Mouse (Mus musculus): Measurements from ENCODE around the gene Tmbim7. TPM values are rescaled to one million over a fixed set of nuclear protein-coding genes. Genes with fewer than 3 reads are reported as not detected.

Gene Tmbim7
- polyA plus RNA-seq, 1 experiment = not detected

- Histone ChIP-seq H3ac (ENCODE audit: control insufficient read depth, insufficient read length, low read depth) (no peak overlapping the region), H3K4me3 (ENCODE audit: insufficient read depth, poor library complexity, severe bottlenecking) (no peak overlapping the region), H3K79me2 (ENCODE audit: control insufficient read depth, insufficient read depth) (no peaks in the 10 kb centered on the region), H3K79me3 (ENCODE audit: low read depth) (no peaks in the 10 kb centered on the region), H3K36me3 (ENCODE audit: control insufficient read depth, insufficient read depth) (no peaks in the 10 kb centered on the region), H3K27me3 (ENCODE audit: control insufficient read depth, insufficient read depth, insufficient read length) (no peaks in the 10 kb centered on the region)
- no peak for TF ChIP-seq MYOD1 (IDR thresholded peaks at IDR 0.05; ENCODE audit: control insufficient read depth, insufficient read length, low read depth)
- no peak for TF ChIP-seq USF1 (IDR thresholded peaks at IDR 0.05; ENCODE audit: low read depth)
- TF ChIP-seq CTCF (IDR thresholded peaks at IDR 0.05; ENCODE audit: control insufficient read depth, insufficient read depth, insufficient read length) = no peak
- no peak for TF ChIP-seq MAX (IDR thresholded peaks at IDR 0.05)
- TF ChIP-seq CEBPB (IDR thresholded peaks at IDR 0.05; ENCODE audit: low read depth) = no peak
- TF ChIP-seq FOSL1 (IDR thresholded peaks at IDR 0.05; ENCODE audit: insufficient read depth, low read length, poor library complexity, severe bottlenecking) = no peak
- no peak for TF ChIP-seq MYOG (IDR thresholded peaks at IDR 0.05; ENCODE audit: control insufficient read depth, extremely low read depth, insufficient read length)
Measured at GRCm38 (mm10) chr5:3669938-3670554, 19.1 kb downstream of the Tmbim7 start.

- Histone ChIP-seq H3K79me3 (ENCODE audit: low read depth) (no peaks in the 10 kb centered on the region), H3ac (ENCODE audit: control insufficient read depth, insufficient read length, low read depth) (no peak overlapping the region), H3K4me3 (ENCODE audit: insufficient read depth, poor library complexity, severe bottlenecking) (no peak overlapping the region), H3K79me2 (ENCODE audit: control insufficient read depth, insufficient read depth) (no peaks in the 10 kb centered on the region), H3K27me3 (ENCODE audit: control insufficient read depth, insufficient read depth, insufficient read length) (no peaks in the 10 kb centered on the region), H3K36me3 (ENCODE audit: control insufficient read depth, insufficient read depth) (peaks cover 37% of the 10 kb centered on the region)
- TF ChIP-seq USF1 (IDR thresholded peaks at IDR 0.05; ENCODE audit: low read depth) (no peak), MYOD1 (IDR thresholded peaks at IDR 0.05; ENCODE audit: control insufficient read depth, insufficient read length, low read depth) (no peak), FOSL1 (IDR thresholded peaks at IDR 0.05; ENCODE audit: insufficient read depth, low read length, poor library complexity, severe bottlenecking) (no peak), MYOG (IDR thresholded peaks at IDR 0.05; ENCODE audit: control insufficient read depth, extremely low read depth, insufficient read length) (no peak), CEBPB (IDR thresholded peaks at IDR 0.05; ENCODE audit: low read depth) (no peak), CTCF (IDR thresholded peaks at IDR 0.05; ENCODE audit: control insufficient read depth, insufficient read depth, insufficient read length) (no peak), MAX (IDR thresholded peaks at IDR 0.05) (no peak)
Measured at GRCm38 (mm10) chr5:3688298-3688697, 37.3 kb downstream of the Tmbim7 start.

- Histone ChIP-seq H3ac (ENCODE audit: control insufficient read depth, insufficient read length, low read depth) (no peak overlapping the region), H3K79me2 (ENCODE audit: control insufficient read depth, insufficient read depth) (no peaks in the 10 kb centered on the region), H3K79me3 (ENCODE audit: low read depth) (no peaks in the 10 kb centered on the region), H3K4me3 (ENCODE audit: insufficient read depth, poor library complexity, severe bottlenecking) (no peak overlapping the region), H3K27me3 (ENCODE audit: control insufficient read depth, insufficient read depth, insufficient read length) (no peaks in the 10 kb centered on the region), H3K36me3 (ENCODE audit: control insufficient read depth, insufficient read depth) (peaks cover 61% of the 10 kb centered on the region)
- no peak for TF ChIP-seq FOSL1 (IDR thresholded peaks at IDR 0.05; ENCODE audit: insufficient read depth, low read length, poor library complexity, severe bottlenecking)
- TF ChIP-seq CEBPB (IDR thresholded peaks at IDR 0.05; ENCODE audit: low read depth) = peak; percentile 57
Measured at GRCm38 (mm10) chr5:3691283-3691682, 40.3 kb downstream of the Tmbim7 start.

GRCm38 (mm10) chr5:3692956-3693355 is 42.0 kb downstream of the Tmbim7 start:
- TF ChIP-seq MYOD1 (IDR thresholded peaks at IDR 0.05; ENCODE audit: control insufficient read depth, insufficient read length, low read depth) = no peak
- TF ChIP-seq USF1 (IDR thresholded peaks at IDR 0.05; ENCODE audit: low read depth) = no peak
- TF ChIP-seq FOSL1 (IDR thresholded peaks at IDR 0.05; ENCODE audit: insufficient read depth, low read length, poor library complexity, severe bottlenecking) = no peak
- no peak for TF ChIP-seq CEBPB (IDR thresholded peaks at IDR 0.05; ENCODE audit: low read depth)
- TF ChIP-seq MAX (IDR thresholded peaks at IDR 0.05) = no peak
- no peak for TF ChIP-seq CTCF (IDR thresholded peaks at IDR 0.05; ENCODE audit: control insufficient read depth, insufficient read depth, insufficient read length)
- no peak for TF ChIP-seq MYOG (IDR thresholded peaks at IDR 0.05; ENCODE audit: control insufficient read depth, extremely low read depth, insufficient read length)
- no peaks in the 10 kb centered on the region for H3K79me2 ChIP-seq (ENCODE audit: control insufficient read depth, insufficient read depth)
- H3K27me3 ChIP-seq (ENCODE audit: control insufficient read depth, insufficient read depth, insufficient read length) = no peaks in the 10 kb centered on the region
- no peak overlapping the region for H3ac ChIP-seq (ENCODE audit: control insufficient read depth, insufficient read length, low read depth)
- peaks cover 65% of the 10 kb centered on the region for H3K36me3 ChIP-seq (ENCODE audit: control insufficient read depth, insufficient read depth)
- no peak overlapping the region for H3K4me3 ChIP-seq (ENCODE audit: insufficient read depth, poor library complexity, severe bottlenecking)
- H3K79me3 ChIP-seq (ENCODE audit: low read depth) = no peaks in the 10 kb centered on the region

GRCm38 (mm10) chr5:3695191-3695590 is 44.2 kb downstream of the Tmbim7 start:
- no peaks in the 10 kb centered on the region for H3K79me2 ChIP-seq (ENCODE audit: control insufficient read depth, insufficient read depth)
- no peak for TF ChIP-seq MAX (IDR thresholded peaks at IDR 0.05)
- no peak for TF ChIP-seq FOSL1 (IDR thresholded peaks at IDR 0.05; ENCODE audit: insufficient read depth, low read length, poor library complexity, severe bottlenecking)
- no peak for TF ChIP-seq MYOG (IDR thresholded peaks at IDR 0.05; ENCODE audit: control insufficient read depth, extremely low read depth, insufficient read length)
- no peak for TF ChIP-seq MYOD1 (IDR thresholded peaks at IDR 0.05; ENCODE audit: control insufficient read depth, insufficient read length, low read depth)
- TF ChIP-seq CTCF (IDR thresholded peaks at IDR 0.05; ENCODE audit: control insufficient read depth, insufficient read depth, insufficient read length) = no peak
- TF ChIP-seq USF1 (IDR thresholded peaks at IDR 0.05; ENCODE audit: low read depth) = no peak
- TF ChIP-seq CEBPB (IDR thresholded peaks at IDR 0.05; ENCODE audit: low read depth) = no peak
- H3K36me3 ChIP-seq (ENCODE audit: control insufficient read depth, insufficient read depth) = peaks cover 56% of the 10 kb centered on the region
- no peaks in the 10 kb centered on the region for H3K79me3 ChIP-seq (ENCODE audit: low read depth)
- H3ac ChIP-seq (ENCODE audit: control insufficient read depth, insufficient read length, low read depth) = no peak overlapping the region
- no peak overlapping the region for H3K4me3 ChIP-seq (ENCODE audit: insufficient read depth, poor library complexity, severe bottlenecking)
- H3K27me3 ChIP-seq (ENCODE audit: control insufficient read depth, insufficient read depth, insufficient read length) = no peaks in the 10 kb centered on the region

GRCm38 (mm10) chr5:3696031-3696430 is 45.0 kb downstream of the Tmbim7 start:
- no peak overlapping the region for H3ac ChIP-seq (ENCODE audit: control insufficient read depth, insufficient read length, low read depth)
- no peaks in the 10 kb centered on the region for H3K79me2 ChIP-seq (ENCODE audit: control insufficient read depth, insufficient read depth)
- peaks cover 58% of the 10 kb centered on the region for H3K36me3 ChIP-seq (ENCODE audit: control insufficient read depth, insufficient read depth)
- no peak overlapping the region for H3K4me3 ChIP-seq (ENCODE audit: insufficient read depth, poor library complexity, severe bottlenecking)
- TF ChIP-seq CTCF (IDR thresholded peaks at IDR 0.05; ENCODE audit: control insufficient read depth, insufficient read depth, insufficient read length) = no peak
- TF ChIP-seq MYOD1 (IDR thresholded peaks at IDR 0.05; ENCODE audit: control insufficient read depth, insufficient read length, low read depth) = no peak
- no peak for TF ChIP-seq CEBPB (IDR thresholded peaks at IDR 0.05; ENCODE audit: low read depth)
- no peak for TF ChIP-seq FOSL1 (IDR thresholded peaks at IDR 0.05; ENCODE audit: insufficient read depth, low read length, poor library complexity, severe bottlenecking)
- TF ChIP-seq MYOG (IDR thresholded peaks at IDR 0.05; ENCODE audit: control insufficient read depth, extremely low read depth, insufficient read length) = no peak
- no peaks in the 10 kb centered on the region for H3K79me3 ChIP-seq (ENCODE audit: low read depth)
- H3K27me3 ChIP-seq (ENCODE audit: control insufficient read depth, insufficient read depth, insufficient read length) = no peaks in the 10 kb centered on the region
